Mouse (Mus musculus) lung, postnatal 0 days (tissue): Measurements from ENCODE around the gene Eno3.

Experiments
- CTCF ChIP-seq: IDR thresholded peaks from 2 replicates; pipeline ENCODE4 v1.5.1; 2016; ENCODE audit warnings: antibody characterized with exemption, mild to moderate bottlenecking
- EP300 ChIP-seq: IDR thresholded peaks from 2 replicates; pipeline ENCODE4 v1.6.1; 2016; ENCODE audit warnings: antibody characterized with exemption, mild to moderate bottlenecking, control low read depth

GRCm38 (mm10) chr11:70678576-70678975 lies 21.6 kb downstream of the Eno3 start:
- TF ChIP-seq CTCF: no peak
- TF ChIP-seq EP300: no peak
